Mouse (Mus musculus): ENCODE measurements at regions not wholly inside any gene's neighbourhood (a gene's known extent, or its start where the extent isn't known, plus 50 kb on each side); places are given as distances from the start of the nearest gene placed in this dataset.
A peak's percentile ranks its signal among the peaks of the same experiment; 100 is the strongest.

- no peak for DNase-seq
Observed at GRCm38 (mm10) chr8:92302694-92303093, 54.7 kb upstream of the Irx5 start.

GRCm38 (mm10) chr8:92301029-92301428, 56.4 kb upstream of the Irx5 start:
- DNase-seq: no peak

GRCm38 (mm10) chr8:92286841-92287811, 70.3 kb upstream of the Irx5 start:
- no peak for DNase-seq

GRCm38 (mm10) chr8:92275755-92276154, 81.7 kb upstream of the Irx5 start:
- DNase-seq: no peak

- DNase-seq: no peak
Observed at GRCm38 (mm10) chr8:92272726-92273125, 84.7 kb upstream of the Irx5 start.

GRCm38 (mm10) chr8:92272073-92272472, 85.4 kb upstream of the Irx5 start:
- no peak for DNase-seq

GRCm38 (mm10) chr8:92270636-92271035, 86.8 kb upstream of the Irx5 start:
- no peak for DNase-seq

GRCm38 (mm10) chr8:92267415-92267814, 90.0 kb upstream of the Irx5 start:
- no peak for DNase-seq

GRCm38 (mm10) chr8:92260056-92260455, 97.4 kb upstream of the Irx5 start:
- no peak for DNase-seq

GRCm38 (mm10) chr8:92258258-92258657, 99.2 kb upstream of the Irx5 start:
- no peak for DNase-seq

GRCm38 (mm10) chr8:92252597-92253375, 104.6 kb upstream of the Irx5 start:
- peak in 1 of 2 experiments; percentile 5 for DNase-seq

- DNase-seq: no peak
Observed at GRCm38 (mm10) chr8:92246301-92246700, 111.1 kb upstream of the Irx5 start.

GRCm38 (mm10) chr8:92240686-92241275, 116.6 kb upstream of the Irx5 start:
- DNase-seq: no peak

GRCm38 (mm10) chr8:92231326-92232225, 125.8 kb upstream of the Irx5 start:
- DNase-seq: no peak

GRCm38 (mm10) chr8:92229526-92229925, 127.9 kb upstream of the Irx5 start:
- DNase-seq: no peak

GRCm38 (mm10) chr8:92224929-92225328, 132.5 kb upstream of the Irx5 start:
- DNase-seq: no peak

- no peak for DNase-seq
Observed at GRCm38 (mm10) chr8:92222992-92223391, 134.4 kb upstream of the Irx5 start.

- DNase-seq: no peak
Observed at GRCm38 (mm10) chr8:92219181-92219890, 138.1 kb upstream of the Irx5 start.

GRCm38 (mm10) chr8:92217521-92217920, 139.9 kb upstream of the Irx5 start:
- DNase-seq: no peak

GRCm38 (mm10) chr8:92216176-92216575, 141.2 kb upstream of the Irx5 start:
- DNase-seq: no peak

Measured in heart, adult 18-20 months (tissue).